Mouse (Mus musculus): ENCODE results near the gene Sdc3. TPM values are rescaled to one million over a fixed set of nuclear protein-coding genes. Genes with fewer than 3 reads are reported as not detected.

The Sdc3 gene
- total RNA-seq, 2 experiments from 2014 or later, result 149 to 179 TPM

Other genes starting within 250 kb of the Sdc3 start
- 1 to 10 TPM; 5.8 to 6.0 TPM for gene Nkain1, start 218.4 kb upstream of the Sdc3 start, total RNA-seq (2021)
- gene Pum1, start 129.2 kb upstream of the Sdc3 start, total RNA-seq (2021), result 10 to 100 TPM; 68.9 to 81.9 TPM
- 10 to 100 TPM; 24.6 to 30.4 TPM for gene Laptm5, start 120.6 kb downstream of the Sdc3 start, total RNA-seq (2021)
- not detected for gene Matn1, start 151.8 kb downstream of the Sdc3 start, total RNA-seq (2021)

All from adrenal gland, postnatal 10 days (tissue).